Mouse (Mus musculus) megakaryocyte-erythroid progenitor cell, adult 5-6 weeks (primary cell): ENCODE data around the gene Lcn4. TPM values are rescaled to one million over a fixed set of nuclear protein-coding genes. Genes with fewer than 3 reads are reported as not detected.

Experiments used
- ATAC-seq: replicated peaks from 2 replicates; pipeline ENCODE4 v1.8.0; 2016; ENCODE audit warnings: mild to moderate bottlenecking, inconsistent platforms; ENCODE audit not compliant: severe bottlenecking, poor library complexity, low FRiP score, low TSS enrichment
- total RNA-seq, 2 experiments: library from RNA; stranded (forward) in 1 of 2; stranded (reverse) in 1 of 2; fragments of 200-1000, 215-1000 nt in 1 of 2; fragments of >200 nt in 1 of 2; fragmentation: Nextera tagmentation in 1 of 2; gene quantifications; 2 replicates each; pipeline ENCODE4 v1.2.3; 2014 to 2017

Gene Lcn4
- total RNA-seq, 2 experiments from 2014 or later = not detected

DNA sequence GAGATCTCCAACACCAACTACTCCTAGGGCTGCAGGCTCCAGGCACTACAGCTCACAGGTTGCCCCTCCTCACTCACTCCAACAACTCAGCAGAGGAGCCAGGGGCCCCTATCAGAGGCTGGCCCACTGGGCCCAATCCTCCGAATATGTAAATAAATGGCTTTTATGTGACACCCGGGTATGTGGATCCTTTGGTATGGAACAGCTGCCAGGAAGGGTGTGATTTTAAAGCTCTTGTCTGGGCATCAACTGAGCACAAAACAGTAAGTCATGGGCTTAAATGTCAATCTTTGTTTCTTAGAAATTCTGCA lies 34.8 kb downstream of the Lcn4 start:
- ATAC-seq = no peak

DNA sequence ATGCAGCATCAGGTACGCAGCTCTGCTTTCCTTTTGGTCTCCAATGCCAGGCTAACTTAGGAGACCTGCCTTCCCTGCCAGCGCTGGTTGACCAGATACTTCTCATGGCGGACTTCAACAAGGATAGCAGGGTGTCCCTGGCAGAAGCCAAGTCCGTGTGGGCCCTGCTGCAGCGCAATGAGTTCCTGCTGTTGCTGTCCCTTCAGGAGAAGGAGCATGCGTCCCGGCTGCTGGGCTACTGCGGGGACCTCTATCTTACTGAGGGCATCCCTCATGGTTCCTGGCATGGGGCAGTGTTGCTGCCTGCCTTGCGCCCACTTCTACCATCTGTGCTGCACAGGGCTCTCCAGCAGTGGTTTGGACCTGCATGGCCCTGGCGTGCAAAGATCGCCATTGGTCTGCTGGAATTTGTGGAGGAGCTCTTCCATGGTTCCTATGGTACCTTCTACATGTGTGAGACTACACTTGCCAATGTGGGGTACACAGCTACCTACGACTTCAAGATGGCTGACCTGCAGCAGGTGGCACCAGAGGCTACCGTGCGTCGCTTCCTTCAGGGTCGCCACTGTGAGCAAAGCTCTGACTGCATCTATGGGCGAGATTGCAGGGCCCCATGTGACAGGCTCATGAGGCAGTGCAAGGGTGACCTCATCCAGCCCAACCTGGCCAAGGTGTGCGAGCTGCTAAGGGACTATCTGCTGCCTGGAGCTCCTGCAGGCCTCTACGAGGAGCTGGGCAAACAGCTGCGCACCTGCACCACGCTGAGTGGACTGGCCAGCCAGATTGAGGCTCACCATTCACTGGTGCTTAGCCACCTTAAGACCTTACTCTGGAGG lies 35.4 kb downstream of the Lcn4 start:
- no peak for ATAC-seq

DNA sequence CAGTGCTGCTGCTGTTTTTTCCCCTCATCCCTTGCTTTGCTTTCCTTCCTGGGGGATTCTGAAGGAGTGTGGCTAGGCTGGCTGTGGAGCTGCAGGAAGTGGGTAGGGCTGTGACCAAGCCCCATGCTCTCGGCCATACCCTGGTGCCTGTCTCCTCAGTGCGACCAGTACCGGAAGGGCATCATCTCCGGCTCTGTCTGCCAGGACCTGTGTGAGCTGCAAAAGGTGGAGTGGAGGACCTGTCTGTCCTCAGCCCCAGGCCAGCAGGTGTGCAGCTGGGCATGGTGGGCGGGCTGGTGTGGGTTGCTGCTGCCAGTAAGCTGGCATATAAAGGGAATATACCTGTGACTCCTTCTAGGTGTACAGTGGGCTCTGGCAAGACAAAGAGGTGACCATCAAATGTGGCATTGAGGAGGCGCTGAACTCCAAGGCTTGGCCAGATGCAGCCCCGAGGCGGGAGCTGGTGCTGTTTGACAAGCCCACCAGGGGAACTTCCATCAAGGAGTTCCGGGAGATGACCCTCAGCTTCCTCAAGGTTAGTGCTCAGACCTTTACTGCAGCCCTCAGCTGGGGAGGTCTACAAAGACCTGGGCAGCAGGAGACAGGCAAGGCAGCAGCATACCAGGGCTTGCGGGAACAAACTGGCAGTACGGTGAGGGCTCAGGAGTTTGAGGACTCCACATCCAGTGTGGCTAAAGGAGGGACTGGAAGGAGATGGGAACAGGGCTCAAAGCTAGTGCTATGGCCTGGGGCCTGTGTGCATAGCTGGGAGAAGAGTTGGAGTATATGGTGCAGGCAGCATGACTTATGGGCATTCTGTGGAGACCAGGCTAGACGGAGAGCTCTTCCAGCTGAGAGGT lies 36.2 kb downstream of the Lcn4 start:
- no peak for ATAC-seq

- ATAC-seq = no peak
These were observed 37.0 kb downstream of the Lcn4 start for GRCm38 (mm10) chr2:26633953-26634530.

- ATAC-seq = no peak
These were observed 38.3 kb downstream of the Lcn4 start for GRCm38 (mm10) chr2:26632541-26633395.

- ATAC-seq = no peak
These were observed 42.2 kb downstream of the Lcn4 start for GRCm38 (mm10) chr2:26628792-26629437.

DNA sequence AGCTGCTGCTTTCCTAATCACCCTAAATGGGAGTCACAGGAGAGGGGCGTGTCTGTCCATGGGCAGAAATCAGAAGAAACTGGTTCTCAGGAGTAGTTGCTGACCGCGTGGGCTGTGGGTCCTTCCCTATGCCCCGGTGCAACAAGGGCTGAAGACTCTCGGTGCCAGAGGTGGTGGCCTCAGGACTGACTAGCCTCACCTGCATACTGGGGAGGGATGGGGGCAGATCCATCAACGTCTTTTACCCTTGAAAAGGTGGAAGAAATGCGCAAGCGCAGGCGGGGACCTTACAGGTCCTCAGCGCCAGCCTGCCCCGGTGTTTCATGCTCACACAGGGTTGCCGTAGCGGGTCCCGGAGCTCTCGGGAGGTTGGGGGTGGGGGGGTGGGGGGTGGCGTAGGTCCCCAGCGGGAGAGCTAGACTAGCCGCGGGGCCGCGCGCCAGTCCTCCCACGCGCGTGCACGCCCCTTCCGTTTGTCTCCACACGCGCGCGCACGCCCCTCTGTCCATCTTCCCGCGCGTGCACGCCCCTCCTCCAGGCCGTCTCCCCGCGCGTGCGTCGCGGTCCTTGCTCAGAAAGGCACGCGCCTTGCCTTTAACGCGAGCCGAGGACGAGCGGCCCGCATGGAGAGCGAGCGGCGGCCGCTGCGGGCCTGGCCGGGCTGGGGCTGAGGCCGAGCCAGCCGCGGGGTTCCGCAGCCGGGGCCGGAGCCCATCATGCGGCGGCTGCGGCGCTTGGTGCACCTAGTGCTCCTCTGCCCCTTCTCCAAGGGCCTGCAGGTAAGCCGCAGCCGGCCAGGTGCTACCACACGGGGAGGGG lies 43.0 kb downstream of the Lcn4 start, which contains the start of gene Fam69b:
Gene Fam69b (plus strand): TSS at position 537 of the 819 bp plus-strand sequence.
- no peak for ATAC-seq

DNA sequence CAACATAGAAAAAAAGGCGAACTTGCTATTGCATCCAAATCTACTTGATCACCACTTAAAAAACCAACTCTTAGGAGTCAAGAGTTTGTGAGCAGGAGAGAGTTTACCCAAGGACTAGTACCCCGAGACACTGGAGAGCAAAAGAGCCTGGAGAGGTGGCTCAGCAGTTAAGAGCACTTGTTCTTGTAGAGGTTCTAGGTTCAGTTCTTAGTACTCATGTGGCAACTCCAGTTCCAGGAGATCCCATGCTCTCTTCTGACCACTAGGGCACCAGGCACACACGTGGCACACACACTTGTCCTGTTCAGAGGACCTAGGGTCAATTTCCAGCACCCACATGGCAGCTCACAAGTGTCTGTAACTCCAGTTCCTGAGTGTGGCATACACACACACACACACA lies 45.0 kb downstream of the Lcn4 start:
- ATAC-seq = no peak

- ATAC-seq = no peak
These were observed 45.7 kb downstream of the Lcn4 start for GRCm38 (mm10) chr2:26625419-26625818.

GRCm38 (mm10) chr2:26622984-26623383 lies 48.1 kb downstream of the Lcn4 start:
- ATAC-seq = no peak

GRCm38 (mm10) chr2:26621246-26621645 lies 49.8 kb downstream of the Lcn4 start:
- no peak for ATAC-seq

DNA sequence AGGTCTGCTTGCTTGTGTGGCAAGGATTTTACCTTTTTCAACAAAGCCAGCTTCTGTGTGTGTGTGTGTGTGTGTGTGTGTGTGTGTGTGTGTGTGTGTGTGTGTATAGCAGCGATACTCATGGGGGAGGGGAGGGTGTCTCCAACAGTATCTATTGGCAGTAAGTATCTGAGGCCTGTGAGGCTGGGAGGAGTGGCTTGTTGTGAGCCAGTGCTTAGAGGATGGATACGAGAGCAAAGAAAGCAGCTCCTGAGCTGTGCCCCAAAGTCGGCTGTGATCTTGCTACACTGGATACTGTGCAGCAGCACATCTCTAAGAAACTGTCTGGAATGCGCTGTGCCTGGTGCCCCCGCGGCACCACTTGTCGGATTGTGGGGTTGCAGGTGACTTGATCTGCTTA lies 53.2 kb downstream of the Lcn4 start:
- no peak for ATAC-seq

Other genes starting within 250 kb of the Lcn4 start
- 32.7 and 37.7 TPM in 2 replicates for gene Sec16a, start 226.1 kb downstream of the Lcn4 start, total RNA-seq (2014; fragmentation: Nextera tagmentation)
- 16.6 and 29.8 TPM in 2 replicates for gene Sec16a, start 226.1 kb downstream of the Lcn4 start, total RNA-seq (2017)
- 2.6 and 3.1 TPM in 2 replicates for gene Notch1, start 154.6 kb downstream of the Lcn4 start, total RNA-seq (2014; fragmentation: Nextera tagmentation)
- gene Notch1, start 154.6 kb downstream of the Lcn4 start, total RNA-seq (2017) = 0.56 and 0.61 TPM in 2 replicates
- gene Egfl7, start 91.3 kb downstream of the Lcn4 start, total RNA-seq (2014; fragmentation: Nextera tagmentation) = 88.4 and 89.4 TPM in 2 replicates
- gene Egfl7, start 91.3 kb downstream of the Lcn4 start, total RNA-seq (2017) = 31.8 and 63.1 TPM in 2 replicates
- not detected in 2 replicates for gene Gm20532, start 84.6 kb downstream of the Lcn4 start, total RNA-seq (2014; fragmentation: Nextera tagmentation)
- gene Gm20532, start 84.6 kb downstream of the Lcn4 start, total RNA-seq (2017) = not detected in 2 replicates
- gene Agpat2, start 66.9 kb downstream of the Lcn4 start, total RNA-seq (2014; fragmentation: Nextera tagmentation) = 14.8 and 15.2 TPM in 2 replicates
- gene Agpat2, start 66.9 kb downstream of the Lcn4 start, total RNA-seq (2017) = 9.9 and 11.8 TPM in 2 replicates
- 5.7 and 7.7 TPM in 2 replicates for gene Fam69b, start 42.8 kb downstream of the Lcn4 start, total RNA-seq (2014; fragmentation: Nextera tagmentation)
- gene Fam69b, start 42.8 kb downstream of the Lcn4 start, total RNA-seq (2017) = 6.8 and 8.0 TPM in 2 replicates
- gene Abo, start 193.7 kb upstream of the Lcn4 start, total RNA-seq (2014; fragmentation: Nextera tagmentation) = not detected in 2 replicates
- gene Abo, start 193.7 kb upstream of the Lcn4 start, total RNA-seq (2017) = not detected in 2 replicates
- 36.2 and 43.7 TPM in 2 replicates for gene Surf6, start 231.6 kb upstream of the Lcn4 start, total RNA-seq (2014; fragmentation: Nextera tagmentation)
- gene Surf6, start 231.6 kb upstream of the Lcn4 start, total RNA-seq (2017) = 51.1 and 74.0 TPM in 2 replicates
- gene Med22, start 239.4 kb upstream of the Lcn4 start, total RNA-seq (2014; fragmentation: Nextera tagmentation) = 24.7 and 37.6 TPM in 2 replicates
- gene Med22, start 239.4 kb upstream of the Lcn4 start, total RNA-seq (2017) = 14.4 and 20.2 TPM in 2 replicates
- 2,329 and 2,826 TPM in 2 replicates for gene Rpl7a, start 239.5 kb upstream of the Lcn4 start, total RNA-seq (2014; fragmentation: Nextera tagmentation)
- gene Rpl7a, start 239.5 kb upstream of the Lcn4 start, total RNA-seq (2017) = 2,192 and 2,459 TPM in 2 replicates
- 68.8 and 80.3 TPM in 2 replicates for gene Surf2, start 245.1 kb upstream of the Lcn4 start, total RNA-seq (2014; fragmentation: Nextera tagmentation)
- gene Surf2, start 245.1 kb upstream of the Lcn4 start, total RNA-seq (2017) = 118 and 146 TPM in 2 replicates
- 50.5 and 58.4 TPM in 2 replicates for gene Surf1, start 245.2 kb upstream of the Lcn4 start, total RNA-seq (2014; fragmentation: Nextera tagmentation)
- 38.0 and 41.7 TPM in 2 replicates for gene Surf1, start 245.2 kb upstream of the Lcn4 start, total RNA-seq (2017)